Mouse (Mus musculus): Measurements from ENCODE around the gene Tmbim7. TPM values are rescaled to one million over a fixed set of nuclear protein-coding genes. Genes with fewer than 3 reads are reported as not detected.

The Tmbim7 gene
- polyA plus RNA-seq, 1 experiment from 2014 or later = not detected

DNA sequence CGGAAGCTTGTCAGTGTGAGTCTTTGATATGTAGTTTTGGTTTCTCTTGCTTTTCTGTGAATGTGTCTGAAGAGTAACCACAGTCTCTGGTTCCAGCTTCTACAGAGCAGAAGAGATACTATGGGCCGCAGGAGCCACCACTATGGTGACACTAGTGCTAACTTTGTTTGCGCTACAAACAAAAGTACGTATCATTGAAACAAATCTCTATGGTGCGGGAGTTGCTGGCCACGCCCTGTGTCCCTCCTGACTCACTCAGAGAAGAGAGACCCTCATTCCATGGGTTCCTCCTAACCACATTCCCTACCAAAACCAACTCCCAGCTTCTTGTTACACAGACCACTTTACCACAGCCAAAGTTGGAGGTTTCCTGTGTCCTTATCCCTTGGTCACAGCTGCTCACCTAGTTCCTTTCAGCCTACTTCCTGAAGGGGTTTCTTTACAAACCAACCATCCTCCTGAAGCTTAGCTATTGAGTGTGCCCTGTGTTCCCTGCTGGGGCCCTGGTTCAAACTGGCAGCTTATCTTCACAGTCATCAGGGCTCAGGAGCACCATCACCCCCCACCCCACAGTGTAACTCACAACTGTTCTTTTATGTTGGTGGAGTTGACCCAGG, 19.1 kb downstream of the Tmbim7 start:
- 82% methylated on average over 6 of the region's 6 CpGs for WGBS
- no peak for ATAC-seq
- Histone ChIP-seq H3K36me3 (ENCODE audit: control insufficient read depth, insufficient read depth) (no peaks in the 10 kb centered on the region), H3K27ac (ENCODE audit: low read depth, low read length) (no peak overlapping the region), H3K9ac (ENCODE audit: low read depth, low read length) (no peak overlapping the region), H3K27me3 (replicated peaks; ENCODE audit: control insufficient read depth, insufficient read depth, low read length) (no peaks in the 10 kb centered on the region), H3K4me3 (ENCODE audit: low read depth, low read length) (no peak overlapping the region), H3K4me2 (replicated peaks; ENCODE audit: low read depth) (no peak overlapping the region), H3K9me3 (ENCODE audit: control insufficient read depth) (no peaks in the 10 kb centered on the region), H3K4me1 (replicated peaks; ENCODE audit: control insufficient read depth, insufficient read depth, low read length) (no peaks in the 10 kb centered on the region)
- TF ChIP-seq CTCF (IDR thresholded peaks at IDR 0.05; ENCODE audit: low read depth) = no peak

DNA sequence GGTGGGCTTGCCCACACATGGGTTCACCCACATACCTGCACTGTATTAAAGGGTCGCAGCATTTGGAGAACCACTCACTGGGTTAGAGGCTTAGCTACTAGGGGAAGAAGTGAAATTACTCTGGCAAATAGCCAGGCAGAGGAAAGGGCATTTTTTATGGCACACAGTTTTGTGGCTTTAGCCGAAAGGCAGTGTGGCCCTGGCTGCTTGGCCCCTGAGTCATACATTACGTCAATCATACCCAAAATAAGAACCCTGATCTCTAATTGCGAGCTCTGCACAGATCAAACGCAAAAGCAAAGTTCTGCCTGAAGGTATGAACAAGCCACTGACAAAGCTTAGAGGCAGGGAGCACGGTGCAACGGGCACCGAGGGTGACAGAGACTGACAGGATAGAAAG, 37.3 kb downstream of the Tmbim7 start:
- Histone ChIP-seq H3K27ac (ENCODE audit: low read depth, low read length) (no peak overlapping the region), H3K27me3 (replicated peaks; ENCODE audit: control insufficient read depth, insufficient read depth, low read length) (no peaks in the 10 kb centered on the region), H3K36me3 (ENCODE audit: control insufficient read depth, insufficient read depth) (peaks cover 24% of the 10 kb centered on the region), H3K4me3 (ENCODE audit: low read depth, low read length) (no peak overlapping the region), H3K4me1 (replicated peaks; ENCODE audit: control insufficient read depth, insufficient read depth, low read length) (no peaks in the 10 kb centered on the region), H3K9ac (ENCODE audit: low read depth, low read length) (no peak overlapping the region), H3K4me2 (replicated peaks; ENCODE audit: low read depth) (no peak overlapping the region), H3K9me3 (ENCODE audit: control insufficient read depth) (no peaks in the 10 kb centered on the region)
- ATAC-seq = no peak
- 74% methylated on average over 8 of the region's 8 CpGs for WGBS
- no peak for TF ChIP-seq CTCF (IDR thresholded peaks at IDR 0.05; ENCODE audit: low read depth)

DNA sequence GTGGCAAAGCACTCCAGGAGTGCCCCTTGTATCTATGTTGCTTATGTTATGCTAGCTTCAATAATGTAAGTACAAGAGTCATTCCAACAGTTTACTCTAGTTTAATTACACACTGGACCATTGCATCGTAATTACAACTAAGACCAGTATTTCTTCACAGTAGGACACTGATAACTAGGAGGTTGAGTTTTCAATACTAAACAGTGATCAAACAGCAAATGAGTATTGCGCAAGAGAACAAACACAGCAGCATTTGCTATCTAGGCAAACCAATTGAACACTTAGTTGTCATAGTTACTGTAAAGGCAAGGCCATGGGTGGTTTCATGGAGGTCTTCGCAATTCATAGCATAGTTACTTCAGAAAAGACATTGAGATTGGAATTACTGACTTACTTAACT, 40.3 kb downstream of the Tmbim7 start:
- Histone ChIP-seq H3K4me3 (ENCODE audit: low read depth, low read length) (no peak overlapping the region), H3K27ac (ENCODE audit: low read depth, low read length) (no peak overlapping the region), H3K27me3 (replicated peaks; ENCODE audit: control insufficient read depth, insufficient read depth, low read length) (no peaks in the 10 kb centered on the region), H3K9ac (ENCODE audit: low read depth, low read length) (no peak overlapping the region), H3K4me1 (replicated peaks; ENCODE audit: control insufficient read depth, insufficient read depth, low read length) (no peaks in the 10 kb centered on the region), H3K9me3 (ENCODE audit: control insufficient read depth) (no peaks in the 10 kb centered on the region), H3K36me3 (ENCODE audit: control insufficient read depth, insufficient read depth) (peaks cover 47% of the 10 kb centered on the region), H3K4me2 (replicated peaks; ENCODE audit: low read depth) (no peak overlapping the region)
- no peak for TF ChIP-seq CTCF (IDR thresholded peaks at IDR 0.05; ENCODE audit: low read depth)
- no peak for ATAC-seq
- 79% methylated on average over 3 of the region's 3 CpGs for WGBS

DNA sequence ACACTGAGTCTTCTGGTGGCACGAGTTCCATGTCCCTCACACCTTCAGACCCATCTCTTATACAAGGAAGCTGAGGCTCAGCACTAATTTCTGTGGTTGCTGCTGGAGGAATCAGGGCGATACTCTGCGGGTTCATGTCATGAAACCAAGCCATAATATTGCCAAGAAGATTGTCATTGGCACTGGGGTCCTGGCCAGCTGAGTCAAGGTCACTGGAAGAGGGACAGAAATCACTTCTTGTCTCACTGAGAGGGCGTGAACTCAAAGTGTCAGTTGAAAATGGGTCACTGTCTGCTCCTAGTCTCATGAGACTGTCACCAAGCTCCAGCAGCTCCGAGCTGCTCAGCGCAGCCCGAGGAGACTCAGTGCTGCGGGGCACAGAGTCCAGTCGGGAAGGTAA, 42.0 kb downstream of the Tmbim7 start:
- Histone ChIP-seq H3K27me3 (replicated peaks; ENCODE audit: control insufficient read depth, insufficient read depth, low read length) (no peaks in the 10 kb centered on the region), H3K27ac (ENCODE audit: low read depth, low read length) (no peak overlapping the region), H3K9ac (ENCODE audit: low read depth, low read length) (no peak overlapping the region), H3K4me1 (replicated peaks; ENCODE audit: control insufficient read depth, insufficient read depth, low read length) (no peaks in the 10 kb centered on the region), H3K4me2 (replicated peaks; ENCODE audit: low read depth) (no peak overlapping the region), H3K36me3 (ENCODE audit: control insufficient read depth, insufficient read depth) (peaks cover 54% of the 10 kb centered on the region), H3K9me3 (ENCODE audit: control insufficient read depth) (no peaks in the 10 kb centered on the region), H3K4me3 (ENCODE audit: low read depth, low read length) (no peak overlapping the region)
- ATAC-seq = no peak
- no peak for TF ChIP-seq CTCF (IDR thresholded peaks at IDR 0.05; ENCODE audit: low read depth)
- WGBS = 96% methylated on average over 9 of the region's 9 CpGs

DNA sequence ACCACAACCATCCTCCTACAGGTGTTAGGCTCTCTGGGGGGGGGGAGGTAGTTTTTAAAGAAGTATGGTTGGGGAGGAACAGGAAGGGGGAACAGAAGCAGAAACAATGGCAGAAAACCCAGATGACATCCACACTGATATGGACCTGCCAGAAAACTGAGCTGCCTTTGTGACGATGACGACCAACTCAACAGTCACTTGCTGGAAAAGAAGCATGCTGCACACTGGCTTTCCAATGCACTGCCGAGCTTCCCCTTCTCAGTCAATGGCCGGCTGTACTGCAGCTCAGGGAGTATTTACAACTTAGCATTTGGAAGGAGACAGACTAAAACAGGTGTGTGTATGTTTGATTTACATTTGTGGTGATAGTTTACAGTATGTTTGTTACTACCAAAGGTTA, 44.2 kb downstream of the Tmbim7 start:
- H3K36me3 ChIP-seq (ENCODE audit: control insufficient read depth, insufficient read depth) = peaks cover 55% of the 10 kb centered on the region
- no peak overlapping the region for H3K4me3 ChIP-seq (ENCODE audit: low read depth, low read length)
- no peak overlapping the region for H3K27ac ChIP-seq (ENCODE audit: low read depth, low read length)
- H3K4me1 ChIP-seq (replicated peaks; ENCODE audit: control insufficient read depth, insufficient read depth, low read length) = no peaks in the 10 kb centered on the region
- no peak for ATAC-seq
- no peak for TF ChIP-seq CTCF (IDR thresholded peaks at IDR 0.05; ENCODE audit: low read depth)
- no peaks in the 10 kb centered on the region for H3K9me3 ChIP-seq (ENCODE audit: control insufficient read depth)
- WGBS = 86% methylated on average over 4 of the region's 4 CpGs
- no peak overlapping the region for H3K9ac ChIP-seq (ENCODE audit: low read depth, low read length)
- H3K4me2 ChIP-seq (replicated peaks; ENCODE audit: low read depth) = no peak overlapping the region
- no peaks in the 10 kb centered on the region for H3K27me3 ChIP-seq (replicated peaks; ENCODE audit: control insufficient read depth, insufficient read depth, low read length)

DNA sequence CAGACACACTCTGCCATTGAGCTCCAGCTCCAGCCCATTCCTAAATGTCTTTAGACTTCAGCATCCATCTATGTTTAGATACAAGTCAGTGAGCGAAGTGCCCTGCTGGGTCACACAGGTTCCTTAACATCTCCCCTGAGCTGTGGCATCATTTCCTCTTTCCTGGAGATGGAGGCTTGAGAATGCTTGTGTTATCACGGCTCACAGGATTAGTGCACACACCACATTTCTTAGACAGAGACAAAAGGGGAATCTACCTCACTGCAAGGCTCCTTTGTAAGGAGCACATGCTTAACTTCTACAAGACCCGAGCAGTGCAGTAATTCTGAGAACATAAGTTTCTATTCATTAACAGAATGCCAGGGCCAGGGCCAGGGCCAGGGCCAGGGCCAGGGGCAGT, 45.0 kb downstream of the Tmbim7 start:
- Histone ChIP-seq H3K4me3 (ENCODE audit: low read depth, low read length) (no peak overlapping the region), H3K9me3 (ENCODE audit: control insufficient read depth) (no peaks in the 10 kb centered on the region), H3K4me1 (replicated peaks; ENCODE audit: control insufficient read depth, insufficient read depth, low read length) (no peaks in the 10 kb centered on the region), H3K4me2 (replicated peaks; ENCODE audit: low read depth) (no peak overlapping the region), H3K27ac (ENCODE audit: low read depth, low read length) (no peak overlapping the region), H3K27me3 (replicated peaks; ENCODE audit: control insufficient read depth, insufficient read depth, low read length) (no peaks in the 10 kb centered on the region), H3K9ac (ENCODE audit: low read depth, low read length) (no peak overlapping the region), H3K36me3 (ENCODE audit: control insufficient read depth, insufficient read depth) (peaks cover 55% of the 10 kb centered on the region)
- 83% methylated on average over 3 of the region's 3 CpGs for WGBS
- no peak for ATAC-seq
- TF ChIP-seq CTCF (IDR thresholded peaks at IDR 0.05; ENCODE audit: low read depth) = no peak

DNA sequence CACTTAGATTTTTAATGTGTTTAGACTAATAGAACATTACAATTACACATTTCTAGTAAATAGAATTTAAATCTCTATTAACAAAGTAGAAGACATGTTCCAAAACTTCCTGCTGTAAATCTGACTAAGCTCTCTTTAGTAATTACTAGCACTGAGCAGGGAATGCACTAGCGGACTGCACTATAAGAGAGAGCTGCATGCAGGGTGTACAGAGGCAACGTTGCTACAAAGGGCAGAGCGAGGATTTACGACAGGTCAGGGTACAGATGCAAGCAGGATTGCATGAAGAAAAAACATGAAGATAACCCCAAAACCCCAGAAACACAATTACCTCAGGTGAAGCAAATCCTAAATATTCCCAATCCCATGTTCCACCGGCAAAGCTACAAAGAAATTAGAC, 49.0 kb downstream of the Tmbim7 start:
- no peak for ATAC-seq
- no peak for TF ChIP-seq CTCF (IDR thresholded peaks at IDR 0.05; ENCODE audit: low read depth)
- Histone ChIP-seq H3K27me3 (replicated peaks; ENCODE audit: control insufficient read depth, insufficient read depth, low read length) (no peaks in the 10 kb centered on the region), H3K9me3 (ENCODE audit: control insufficient read depth) (no peaks in the 10 kb centered on the region), H3K27ac (ENCODE audit: low read depth, low read length) (no peak overlapping the region), H3K4me1 (replicated peaks; ENCODE audit: control insufficient read depth, insufficient read depth, low read length) (no peaks in the 10 kb centered on the region), H3K36me3 (ENCODE audit: control insufficient read depth, insufficient read depth) (peaks cover 27% of the 10 kb centered on the region), H3K4me3 (ENCODE audit: low read depth, low read length) (no peak overlapping the region), H3K9ac (ENCODE audit: low read depth, low read length) (no peak overlapping the region), H3K4me2 (replicated peaks; ENCODE audit: low read depth) (no peak overlapping the region)
- 50% methylated on average over 5 of the region's 5 CpGs for WGBS

All from intestine, postnatal 0 days (tissue).